Mouse (Mus musculus): ENCODE measurements around the gene Dab2ip.

Dab2ip gene

GRCm38 (mm10) chr2:35595102-35595501, 37.0 kb downstream of the Dab2ip start:
- no peak for DNase-seq (ENCODE audit: low spot score in 2 of 2)

- no peak for DNase-seq (ENCODE audit: low spot score in 2 of 2)
These were observed 37.7 kb downstream of the Dab2ip start for GRCm38 (mm10) chr2:35595718-35596117.

GRCm38 (mm10) chr2:35596796-35597195, 38.7 kb downstream of the Dab2ip start:
- DNase-seq (ENCODE audit: low spot score in 2 of 2) = no peak

- no peak for DNase-seq (ENCODE audit: low spot score in 2 of 2)
These were observed 40.8 kb downstream of the Dab2ip start for GRCm38 (mm10) chr2:35598819-35599218.

- DNase-seq (ENCODE audit: low spot score in 2 of 2) = no peak
These were observed 43.6 kb downstream of the Dab2ip start for GRCm38 (mm10) chr2:35601665-35602064.

GRCm38 (mm10) chr2:35607476-35607875, 49.4 kb downstream of the Dab2ip start:
- DNase-seq (ENCODE audit: low spot score in 2 of 2) = no peak

- no peak for DNase-seq (ENCODE audit: low spot score in 2 of 2)
These were observed 50.8 kb downstream of the Dab2ip start for GRCm38 (mm10) chr2:35608856-35609255.

- no peak for DNase-seq (ENCODE audit: low spot score in 2 of 2)
These were observed 51.3 kb downstream of the Dab2ip start for GRCm38 (mm10) chr2:35609317-35609716.

- no peak for DNase-seq (ENCODE audit: low spot score in 2 of 2)
These were observed 52.3 kb downstream of the Dab2ip start for GRCm38 (mm10) chr2:35610168-35610951.

- DNase-seq (ENCODE audit: low spot score in 2 of 2) = no peak
These were observed 52.9 kb downstream of the Dab2ip start for GRCm38 (mm10) chr2:35610976-35611375.

- no peak for DNase-seq (ENCODE audit: low spot score in 2 of 2)
These were observed 53.6 kb downstream of the Dab2ip start for GRCm38 (mm10) chr2:35611645-35612044.

- DNase-seq (ENCODE audit: low spot score in 2 of 2) = no peak
These were observed 54.2 kb downstream of the Dab2ip start for GRCm38 (mm10) chr2:35612297-35612696.

- DNase-seq (ENCODE audit: low spot score in 2 of 2) = no peak
These were observed 55.9 kb downstream of the Dab2ip start for GRCm38 (mm10) chr2:35613946-35614353.

GRCm38 (mm10) chr2:35614411-35614810, 56.3 kb downstream of the Dab2ip start:
- no peak for DNase-seq (ENCODE audit: low spot score in 2 of 2)

- no peak for DNase-seq (ENCODE audit: low spot score in 2 of 2)
These were observed 57.3 kb downstream of the Dab2ip start for GRCm38 (mm10) chr2:35615366-35615765.

- no peak for DNase-seq (ENCODE audit: low spot score in 2 of 2)
These were observed 57.9 kb downstream of the Dab2ip start for GRCm38 (mm10) chr2:35615977-35616376.

GRCm38 (mm10) chr2:35616891-35617658, 59.0 kb downstream of the Dab2ip start:
- DNase-seq (ENCODE audit: low spot score in 2 of 2) = no peak

- no peak for DNase-seq (ENCODE audit: low spot score in 2 of 2)
These were observed 60.9 kb downstream of the Dab2ip start for GRCm38 (mm10) chr2:35618981-35619380.

- DNase-seq (ENCODE audit: low spot score in 2 of 2) = no peak
These were observed 61.5 kb downstream of the Dab2ip start for GRCm38 (mm10) chr2:35619532-35619931.

- DNase-seq (ENCODE audit: low spot score in 2 of 2) = no peak
These were observed 62.5 kb downstream of the Dab2ip start for GRCm38 (mm10) chr2:35620364-35621224.

- DNase-seq (ENCODE audit: low spot score in 2 of 2) = no peak
These were observed 63.1 kb downstream of the Dab2ip start for GRCm38 (mm10) chr2:35621225-35621519.

- DNase-seq (ENCODE audit: low spot score in 2 of 2) = peak in 1 of 2 experiments; percentile 22
These were observed 63.7 kb downstream of the Dab2ip start for GRCm38 (mm10) chr2:35621796-35622195.
